Mouse (Mus musculus) kidney, postnatal 14 days (tissue): Measurements from ENCODE around the gene Lipk.

ENCODE experiments used
- DNase-seq: peaks from one replicate; pipeline ENCODE4 v3.0.0; 2022; ENCODE audit warnings: mixed read lengths

Lipk gene

GRCm38 (mm10) chr19:34008002-34008401 lies at the start of gene Lipk:
Lipk (plus strand) TSS chr19:34008290.
- DNase-seq = no peak

- DNase-seq = no peak
These were observed 47.2 kb upstream of the Lipk start, which contains the start of gene Lipf for GRCm38 (mm10) chr19:33960887-33961286. Lipf (plus strand) TSS chr19:33961187.

GRCm38 (mm10) chr19:33979007-33979406 lies 29.1 kb upstream of the Lipk start:
- peak; percentile 9 for DNase-seq

DNA sequence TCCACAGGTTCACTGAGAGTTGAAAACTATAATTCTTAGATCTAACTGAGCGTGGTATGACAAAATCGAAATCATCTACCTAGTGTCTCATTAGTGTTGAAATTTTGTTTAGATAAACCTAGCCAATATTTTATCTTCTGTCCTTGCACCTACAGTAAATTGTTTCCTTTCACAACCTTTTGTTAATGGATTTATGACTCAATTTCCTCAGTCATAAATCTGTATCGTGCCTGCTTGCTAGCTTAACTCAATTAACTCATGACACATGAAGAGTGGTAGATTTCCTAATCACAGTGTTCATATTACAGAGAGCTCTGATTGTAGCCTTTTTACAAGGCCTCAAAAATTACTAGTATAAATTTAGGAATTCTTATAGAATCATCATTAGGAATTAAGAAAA lies 25.0 kb upstream of the Lipk start:
- no peak for DNase-seq

GRCm38 (mm10) chr19:34021440-34022172 lies 13.5 kb downstream of the Lipk start:
- no peak for DNase-seq

DNA sequence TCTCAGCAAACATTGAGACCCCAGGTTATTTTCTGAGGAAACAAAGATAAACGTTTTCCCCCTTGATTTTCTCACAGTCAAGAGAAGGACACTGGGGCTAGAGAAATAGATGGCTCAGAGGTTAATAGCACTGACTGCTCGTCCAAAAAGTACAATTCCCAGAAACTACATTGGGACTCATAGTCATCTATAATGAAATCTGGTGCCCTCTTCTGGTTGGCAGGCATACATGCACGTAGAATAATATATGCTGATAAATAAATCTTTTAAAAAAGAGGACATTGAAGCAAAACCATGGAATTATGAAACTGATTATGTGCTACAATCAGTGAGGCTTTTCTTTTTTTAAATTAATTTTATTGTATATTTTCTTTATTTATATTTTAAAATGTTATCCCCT lies 14.7 kb downstream of the Lipk start:
- no peak for DNase-seq

- no peak for DNase-seq
These were observed 31.6 kb downstream of the Lipk start for GRCm38 (mm10) chr19:34039731-34040130.

- DNase-seq = no peak
These were observed 34.9 kb downstream of the Lipk start for GRCm38 (mm10) chr19:34043008-34043407.

DNA sequence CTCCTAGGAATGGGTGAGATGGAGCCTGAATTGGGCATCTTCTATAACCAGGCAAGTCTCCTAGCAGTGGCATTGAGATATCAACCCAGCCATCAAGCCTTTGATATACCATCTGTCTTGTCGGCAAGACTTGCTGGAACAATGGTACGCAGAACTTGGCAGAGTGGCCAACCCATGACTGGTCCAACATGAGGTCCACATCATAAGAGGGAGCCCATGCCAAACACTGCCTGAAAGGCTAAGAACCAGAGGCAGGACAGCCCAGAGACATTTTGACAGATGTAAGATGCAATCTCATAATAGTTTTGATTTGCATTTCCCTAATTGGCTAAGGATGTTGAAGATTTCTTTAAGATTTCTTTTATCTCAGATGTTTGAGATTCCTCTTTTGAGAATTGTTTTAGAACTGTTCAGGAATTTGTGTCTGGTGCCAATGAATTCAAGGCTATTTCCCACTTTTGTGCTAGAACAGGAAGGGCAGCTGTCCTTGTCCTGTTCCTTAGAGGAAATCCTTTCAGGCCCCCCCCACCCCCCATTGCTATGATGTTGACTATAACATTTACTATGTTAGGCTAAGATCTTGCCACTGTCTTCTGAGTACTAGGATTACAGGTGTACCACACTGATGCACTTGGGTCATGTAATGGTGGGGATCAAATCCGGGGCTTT lies 41.4 kb downstream of the Lipk start:
- DNase-seq = no peak

DNA sequence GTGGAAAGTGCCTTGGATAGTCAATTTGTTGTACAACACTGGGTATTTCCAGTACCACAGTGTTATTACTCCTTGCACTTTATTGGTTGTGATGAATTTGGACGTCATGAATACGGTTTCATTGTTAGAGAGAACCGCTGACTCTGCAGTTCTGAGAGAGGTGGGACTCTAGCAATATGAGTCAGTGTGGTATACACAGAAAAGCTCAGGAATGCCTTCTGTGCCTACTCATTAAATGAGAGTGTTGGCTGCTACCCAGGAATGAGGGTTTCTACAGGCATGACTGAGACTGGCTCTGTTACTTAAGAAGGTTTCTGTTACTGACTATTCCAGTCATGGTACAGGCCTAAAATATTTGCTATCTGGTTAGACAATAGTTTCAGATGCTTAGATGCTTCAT lies 43.4 kb downstream of the Lipk start:
- no peak for DNase-seq

DNA sequence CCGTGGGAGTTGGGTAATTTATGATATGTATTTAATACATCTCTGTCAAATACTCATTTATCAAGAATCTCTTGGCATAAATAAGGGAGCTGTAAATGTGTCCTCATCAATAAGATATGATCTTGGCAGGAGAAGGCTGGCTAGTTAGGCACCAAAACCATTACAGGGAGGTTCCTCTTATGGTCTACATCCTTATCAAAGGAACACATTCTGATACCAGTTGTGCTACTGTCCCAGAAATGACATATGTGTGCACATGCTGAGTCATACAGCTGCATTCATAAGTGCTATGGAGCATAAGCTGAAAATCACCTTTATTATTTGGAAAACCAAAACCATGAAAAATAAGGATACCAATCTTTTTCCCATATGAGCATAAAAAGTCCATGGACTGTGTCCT lies 55.5 kb downstream of the Lipk start:
- no peak for DNase-seq

DNA sequence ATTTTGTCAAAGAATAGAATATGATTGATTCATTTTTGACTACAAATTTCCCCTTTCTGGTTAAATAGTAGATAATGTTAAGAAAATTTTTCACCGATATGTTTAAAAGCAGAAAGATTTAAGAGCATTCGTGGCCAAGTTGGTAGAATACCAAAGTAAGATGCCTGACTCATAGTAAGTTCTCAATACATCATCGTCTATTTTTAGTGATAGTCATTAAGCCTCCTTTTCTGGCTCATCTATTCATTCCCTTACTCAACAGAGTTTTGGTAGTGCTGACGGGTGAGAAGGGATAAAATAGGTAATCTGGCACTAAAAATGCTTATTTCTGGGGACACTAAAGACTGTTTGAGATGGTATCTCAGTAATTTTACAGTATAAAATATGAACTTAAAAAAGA lies 56.0 kb downstream of the Lipk start:
- no peak for DNase-seq

DNA sequence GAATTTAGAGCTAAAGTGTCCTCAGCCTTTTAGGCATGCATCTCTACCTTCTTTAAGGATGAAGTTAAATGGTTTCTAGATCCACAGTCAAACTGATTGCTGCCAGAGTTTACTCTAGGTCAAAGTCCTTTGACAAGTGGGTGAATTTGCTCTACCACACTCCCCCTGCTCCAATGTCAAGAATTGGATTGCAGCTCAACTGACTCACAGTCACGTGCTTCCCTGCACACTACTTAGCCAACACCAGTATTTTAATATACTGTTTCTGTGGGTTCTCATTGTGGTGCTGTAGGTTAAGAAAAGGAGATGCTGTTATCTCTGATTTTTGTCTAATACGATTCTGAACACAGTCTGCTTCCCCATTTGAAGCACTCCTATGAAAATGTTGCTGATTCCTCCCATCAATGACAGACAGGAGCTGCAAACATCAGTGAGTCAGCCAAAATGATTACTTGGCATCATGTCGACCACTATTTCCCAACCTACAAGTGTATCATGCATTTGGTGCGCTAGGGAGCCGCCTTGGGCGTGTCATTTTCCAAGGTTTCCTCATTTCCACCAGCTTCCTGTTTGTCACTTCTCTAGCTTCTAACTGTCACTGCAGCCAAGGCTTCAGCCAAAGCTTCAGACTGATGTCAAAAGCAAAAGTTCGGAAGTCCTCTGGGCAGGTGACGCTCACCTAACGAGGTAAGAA lies 58.8 kb downstream of the Lipk start, which contains the start of gene Lipn:
Gene Lipn (plus strand): TSS at position 580 of the 694 bp plus-strand sequence.
- DNase-seq = no peak

GRCm38 (mm10) chr19:34074239-34074638 lies 66.1 kb downstream of the Lipk start:
- no peak for DNase-seq

DNA sequence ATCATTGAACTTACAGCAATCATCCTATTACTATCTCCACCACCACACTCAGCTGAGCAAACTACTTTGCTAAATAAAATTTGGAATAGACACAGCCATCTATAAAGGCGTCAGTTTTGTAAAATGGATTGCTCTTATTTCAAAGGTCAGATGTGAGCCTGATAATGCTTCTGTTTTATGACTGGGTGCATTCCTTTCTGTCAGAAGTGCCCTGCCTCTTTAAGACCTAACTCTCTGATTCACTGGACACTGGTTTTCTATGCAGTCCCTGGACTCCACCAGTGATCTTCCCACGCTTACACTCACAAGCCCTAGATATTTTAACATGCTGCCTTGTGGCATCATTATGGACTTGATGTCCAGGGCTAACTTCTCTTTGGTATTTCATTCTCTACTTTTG lies 70.0 kb downstream of the Lipk start:
- DNase-seq = no peak

DNA sequence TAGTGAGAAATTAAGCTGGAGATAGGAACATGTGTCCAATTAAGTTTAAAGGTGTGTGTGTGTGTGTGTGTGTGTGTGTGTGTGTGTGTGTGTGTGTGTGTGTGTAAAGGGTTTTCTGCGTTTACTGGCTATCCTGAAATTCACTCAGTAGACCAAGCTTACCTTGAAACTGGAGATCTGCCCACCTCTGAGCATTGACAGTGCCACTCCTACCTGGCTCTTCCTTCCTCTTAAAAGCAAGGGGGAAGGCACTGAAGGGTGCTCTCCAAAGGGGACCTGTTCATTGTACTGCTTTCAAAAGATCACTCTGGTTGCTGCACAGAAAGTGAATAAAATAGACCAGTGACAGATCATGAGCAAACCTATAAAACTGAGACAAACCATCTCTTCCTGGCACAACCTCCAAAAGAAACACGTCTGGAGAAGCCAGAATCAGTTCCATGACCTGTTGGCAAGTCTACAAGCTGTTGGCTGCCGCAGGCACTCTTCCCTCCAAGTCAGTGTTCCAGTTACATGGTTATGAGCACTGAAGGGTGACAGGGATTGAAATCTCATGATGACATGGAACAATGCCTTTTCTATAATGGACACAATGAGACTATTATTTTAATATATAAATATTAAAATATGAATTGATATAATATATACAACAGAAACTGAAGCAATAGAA lies 81.1 kb downstream of the Lipk start:
- DNase-seq = peak; percentile 2

GRCm38 (mm10) chr19:34095381-34095780 lies 87.3 kb downstream of the Lipk start:
- no peak for DNase-seq

DNA sequence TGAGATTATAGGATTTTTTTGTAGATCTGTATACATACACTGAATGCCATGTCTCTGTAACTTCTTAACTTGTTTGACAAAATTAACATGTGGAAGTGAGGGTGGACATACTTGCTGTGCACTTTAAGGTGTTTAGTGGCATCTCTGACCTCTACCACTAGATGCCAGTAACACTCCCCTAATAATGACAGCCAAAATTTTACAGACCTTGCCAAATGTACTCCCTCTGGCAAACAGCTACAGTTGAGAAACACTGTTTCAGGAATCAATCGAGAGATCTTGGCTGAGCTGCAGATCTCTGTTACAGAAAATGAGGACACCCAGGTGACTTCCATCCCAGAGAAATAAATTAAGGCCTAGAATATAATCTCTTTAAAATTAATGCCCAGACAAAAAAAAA lies 88.1 kb downstream of the Lipk start:
- DNase-seq = no peak
